In genomic region chr3:95674236-95674635, GRCm38 (mm10) we compare ENCODE assay signal across 9 mouse cellular contexts. TPM values are rescaled to one million over a fixed set of nuclear protein-coding genes. Genes with fewer than 3 reads are reported as not detected.
DNase-seq lines count a peak whose midpoint lies in the region; ATAC-seq and TF ChIP-seq lines count a peak whose summit lies in the region.
"Had no signal": no experiment of that assay in that cellular context is flagged by ENCODE, and none has a peak within 500 bp of the region (broad histone marks: within the 10 kb centered on the region; RNA-seq: fewer than 3 reads in every experiment).

No protein-coding gene starts in this region.

- no peaks in the 10 kb centered on the region for H3K27me3 ChIP-seq in forebrain, embryonic 12.5 days
- H3K27me3 ChIP-seq in forebrain, embryonic 11.5 days (ENCODE audit: control insufficient read depth, insufficient read depth, low read length) = no peaks in the 10 kb centered on the region
- H3K27me3 ChIP-seq in intestine, embryonic 16.5 days (replicated peaks; ENCODE audit: control insufficient read depth, insufficient read depth, low read length) = no peaks in the 10 kb centered on the region
- no peaks in the 10 kb centered on the region for H3K27me3 ChIP-seq in lung, embryonic 14.5 days (ENCODE audit: insufficient read depth, low read length)
- H3K27me3 ChIP-seq: Patski had no signal

- WGBS in forebrain, embryonic 12.5 days = 35% methylated on average over 2 of the region's 2 CpGs
- WGBS in forebrain, embryonic 11.5 days = 42% methylated on average over 2 of the region's 2 CpGs
- WGBS in bone marrow, adult 2 months = 2% methylated on average over 2 of the region's 2 CpGs
- WGBS in intestine, embryonic 16.5 days = 8% methylated on average over 2 of the region's 2 CpGs
- WGBS in lung, embryonic 14.5 days = 13% methylated on average over 2 of the region's 2 CpGs

- H3K9ac ChIP-seq in forebrain, embryonic 12.5 days = no peak overlapping the region
- H3K9ac ChIP-seq in forebrain, embryonic 11.5 days (ENCODE audit: low read length) = no peak overlapping the region; the same call in 1 of the 2 replicates
- peak overlapping the region; percentile 64 for H3K9ac ChIP-seq in intestine, embryonic 16.5 days (ENCODE audit: low read depth, low read length)
- H3K9ac ChIP-seq in lung, embryonic 14.5 days = peak overlapping the region; percentile 54

- intact Hi-C loops in gastrocnemius, postnatal 36 days (cut with DNase I) = no loop called here

- peak overlapping the region; percentile 50; the same call in 1 of the 2 replicates for H3K27ac ChIP-seq in forebrain, embryonic 12.5 days
- H3K27ac ChIP-seq in forebrain, embryonic 11.5 days (ENCODE audit: low read depth, low read length) = no peak overlapping the region
- H3K27ac ChIP-seq in bone marrow, adult 2 months (ENCODE audit: control insufficient read depth, insufficient read depth, low read depth, low read length, poor library complexity) = peak overlapping the region; percentile 97
- H3K27ac ChIP-seq in intestine, embryonic 16.5 days (ENCODE audit: low read length) = peak overlapping the region; percentile 99
- peak overlapping the region; percentile 93 for H3K27ac ChIP-seq in lung, embryonic 14.5 days (ENCODE audit: low read depth)

- DNase-seq in forebrain, embryonic 11.5 days (ENCODE audit: low spot score) = no peak
- DNase-seq in gastrocnemius, postnatal 36 days = peak; percentile 63 to 79
- peak; percentile 79 for DNase-seq in lung, embryonic 14.5 days
- peak; percentile 95 for DNase-seq in spleen, postnatal 36 days (ENCODE audit: low spot score in 2 of 2)
- no peak for DNase-seq in cerebellum, postnatal 36 days

- TF ChIP-seq POLR2A in bone marrow, adult 2 months (IDR thresholded peaks at IDR 0.05; ENCODE audit: borderline replicate concordance, control insufficient read depth, low read depth, low read length) = peak; percentile 73; the same call in 1 of the 2 replicates

- peaks cover 11% of the 10 kb centered on the region for H3K36me3 ChIP-seq in forebrain, embryonic 12.5 days (replicated peaks)
- H3K36me3 ChIP-seq in forebrain, embryonic 11.5 days (ENCODE audit: control insufficient read depth, insufficient read depth, low read length) = no peaks in the 10 kb centered on the region
- no peaks in the 10 kb centered on the region for H3K36me3 ChIP-seq in intestine, embryonic 16.5 days (ENCODE audit: control insufficient read depth, insufficient read depth, low read length)
- H3K36me3 ChIP-seq in lung, embryonic 14.5 days (ENCODE audit: insufficient read depth) = peaks cover 5% of the 10 kb centered on the region; the same call in 1 of the 2 replicates

- H3K4me2 ChIP-seq in forebrain, embryonic 12.5 days = no peak overlapping the region
- H3K4me2 ChIP-seq in forebrain, embryonic 11.5 days (ENCODE audit: low read depth, low read length, severe bottlenecking) = no peak overlapping the region
- peak overlapping the region; percentile 52 for H3K4me2 ChIP-seq in intestine, embryonic 16.5 days (ENCODE audit: low read depth, low read length)
- H3K4me2 ChIP-seq in lung, embryonic 14.5 days = peak overlapping the region; percentile 54

- ATAC-seq in forebrain, embryonic 12.5 days (ENCODE audit: low FRiP score) = peak; percentile 45; the same call in 1 of the 2 replicates
- ATAC-seq in forebrain, embryonic 11.5 days (replicated peaks; ENCODE audit: low FRiP score) = no peak; the same call in 1 of the 2 replicates
- ATAC-seq in intestine, embryonic 16.5 days = peak; percentile 84
- ATAC-seq in lung, embryonic 14.5 days (ENCODE audit: insufficient read depth) = peak; percentile 62
- ATAC-seq: Patski had no signal

- H3K9me3 ChIP-seq in forebrain, embryonic 12.5 days = no peaks in the 10 kb centered on the region
- no peaks in the 10 kb centered on the region for H3K9me3 ChIP-seq in forebrain, embryonic 11.5 days (ENCODE audit: control insufficient read depth, low read length)
- no peaks in the 10 kb centered on the region for H3K9me3 ChIP-seq in intestine, embryonic 16.5 days (ENCODE audit: control insufficient read depth, low read length)
- no peaks in the 10 kb centered on the region for H3K9me3 ChIP-seq in lung, embryonic 14.5 days (ENCODE audit: low read depth, low read length)

- H3K4me1 ChIP-seq in forebrain, embryonic 12.5 days = peaks cover 28% of the 10 kb centered on the region
- peaks cover 9% of the 10 kb centered on the region for H3K4me1 ChIP-seq in forebrain, embryonic 11.5 days (replicated peaks; ENCODE audit: control insufficient read depth, insufficient read depth, low read length)
- peaks cover 16% of the 10 kb centered on the region for H3K4me1 ChIP-seq in bone marrow, adult 2 months (ENCODE audit: control insufficient read depth, insufficient read depth, low read length)
- peaks cover 44% of the 10 kb centered on the region for H3K4me1 ChIP-seq in intestine, embryonic 16.5 days (ENCODE audit: control insufficient read depth, insufficient read depth, low read length)
- peaks cover 33% of the 10 kb centered on the region for H3K4me1 ChIP-seq in lung, embryonic 14.5 days (ENCODE audit: insufficient read depth)

- no peak for TF ChIP-seq CTCF in bone marrow, adult 2 months (IDR thresholded peaks at IDR 0.05; ENCODE audit: control insufficient read depth, insufficient read depth, low read length)
- TF ChIP-seq CTCF in lung, embryonic 14.5 days (IDR thresholded peaks at IDR 0.05; ENCODE audit: low read depth) = no peak

- H3K4me3 ChIP-seq in forebrain, embryonic 12.5 days (replicated peaks) = no peak overlapping the region
- H3K4me3 ChIP-seq in forebrain, embryonic 11.5 days (ENCODE audit: low read depth, low read length) = no peak overlapping the region
- H3K4me3 ChIP-seq in bone marrow, adult 2 months (replicated peaks; ENCODE audit: control insufficient read depth, low read depth, low read length) = peak overlapping the region; percentile 2
- peak overlapping the region; percentile 19 for H3K4me3 ChIP-seq in intestine, embryonic 16.5 days (ENCODE audit: low read length)
- H3K4me3 ChIP-seq in lung, embryonic 14.5 days (ENCODE audit: low read depth, low read length) = peak overlapping the region; percentile 14; the same call in 1 of the 2 replicates

RNA-seq across cellular contexts. Expression of gene Adamtsl4, which starts 13.5 kb away (rescaled TPM):
- 0.65 and 1.1 TPM in 2 replicates for polyA plus RNA-seq in forebrain, embryonic 12.5 days (2016; fragmentation: Nextera tagmentation; extraction: Ambion mirVana)
- 0.64 and 1.6 TPM in 2 replicates for polyA plus RNA-seq in forebrain, embryonic 11.5 days (2014; fragmentation: Nextera tagmentation; extraction: Ambion mirVana)
- polyA plus RNA-seq in bone marrow, adult 2 months (2011; ENCODE audit: insufficient read depth, insufficient read length, low replicate concordance, missing spikeins) = 1.9 and 2.7 TPM in 2 replicates
- total RNA-seq in gastrocnemius, postnatal 36 days (2021) = 10 to 100 TPM; 25.7 to 41.2 TPM
- 2.5 and 3.2 TPM in 2 replicates for polyA plus RNA-seq in intestine, embryonic 16.5 days (2015; fragmentation: Nextera tagmentation; extraction: Ambion mirVana)
- polyA plus RNA-seq in lung, embryonic 14.5 days (2014; fragmentation: Nextera tagmentation; extraction: Ambion mirVana) = 1.6 and 4.0 TPM in 2 replicates

RNA-seq across cellular contexts. Expression of gene Mcl1, which starts 15.6 kb away (rescaled TPM):
- polyA plus RNA-seq in forebrain, embryonic 12.5 days (2016; fragmentation: Nextera tagmentation; extraction: Ambion mirVana) = 69.3 and 74.0 TPM in 2 replicates
- polyA plus RNA-seq in forebrain, embryonic 11.5 days (2014; fragmentation: Nextera tagmentation; extraction: Ambion mirVana) = 66.8 and 69.9 TPM in 2 replicates
- polyA plus RNA-seq in bone marrow, adult 2 months (2011; ENCODE audit: insufficient read depth, insufficient read length, low replicate concordance, missing spikeins) = 88.8 and 134 TPM in 2 replicates
- total RNA-seq in gastrocnemius, postnatal 36 days (2021) = 100 to 1,000 TPM; 109 to 130 TPM
- polyA plus RNA-seq in intestine, embryonic 16.5 days (2015; fragmentation: Nextera tagmentation; extraction: Ambion mirVana) = 14.7 and 17.0 TPM in 2 replicates
- polyA plus RNA-seq in lung, embryonic 14.5 days (2014; fragmentation: Nextera tagmentation; extraction: Ambion mirVana) = 82.3 and 83.2 TPM in 2 replicates

RNA-seq across cellular contexts. Expression of gene Ensa, which starts 49.4 kb away (rescaled TPM):
- 102 and 104 TPM in 2 replicates for polyA plus RNA-seq in forebrain, embryonic 12.5 days (2016; fragmentation: Nextera tagmentation; extraction: Ambion mirVana)
- polyA plus RNA-seq in forebrain, embryonic 11.5 days (2014; fragmentation: Nextera tagmentation; extraction: Ambion mirVana) = 85.1 and 94.3 TPM in 2 replicates
- polyA plus RNA-seq in bone marrow, adult 2 months (2011; ENCODE audit: insufficient read depth, insufficient read length, low replicate concordance, missing spikeins) = 29.3 and 36.2 TPM in 2 replicates
- 10 to 100 TPM; 85.6 to 96.1 TPM for total RNA-seq in gastrocnemius, postnatal 36 days (2021)
- 67.3 and 69.9 TPM in 2 replicates for polyA plus RNA-seq in intestine, embryonic 16.5 days (2015; fragmentation: Nextera tagmentation; extraction: Ambion mirVana)
- polyA plus RNA-seq in lung, embryonic 14.5 days (2014; fragmentation: Nextera tagmentation; extraction: Ambion mirVana) = 64.8 and 66.7 TPM in 2 replicates

Comparison
In these comparisons a context has a peak if more than half of its experiments do, and no peak if none do; other contexts are left out.
1. H3K4me2 ChIP-seq: peak in intestine, embryonic 16.5 days (single experiment) and lung, embryonic 14.5 days (single experiment); none in forebrain, embryonic 12.5 days (single experiment) and forebrain, embryonic 11.5 days (single experiment).
2. H3K4me3 ChIP-seq: peak in bone marrow, adult 2 months (single experiment), intestine, embryonic 16.5 days (single experiment) and lung, embryonic 14.5 days (single experiment); none in forebrain, embryonic 12.5 days (single experiment) and forebrain, embryonic 11.5 days (single experiment).
3. H3K9ac ChIP-seq: peak in intestine, embryonic 16.5 days (single experiment) and lung, embryonic 14.5 days (single experiment); none in forebrain, embryonic 12.5 days (single experiment) and forebrain, embryonic 11.5 days (single experiment).
4. DNase-seq: peak in gastrocnemius, postnatal 36 days (2 of 2), lung, embryonic 14.5 days (single experiment) and spleen, postnatal 36 days (2 of 2); none in forebrain, embryonic 11.5 days (single experiment) and cerebellum, postnatal 36 days (0 of 2).